Mouse (Mus musculus): ENCODE results near the gene Mad2l2. TPM values are rescaled to one million over a fixed set of nuclear protein-coding genes. Genes with fewer than 3 reads are reported as not detected.
"Not testable (repeated sequence)": the region's sequence is repeated elsewhere in the genome, so short reads cannot be mapped to it uniquely, and the experiment has no call there.

Gene Mad2l2
- total RNA-seq, 1 experiment = 34.0 TPM

DNA sequence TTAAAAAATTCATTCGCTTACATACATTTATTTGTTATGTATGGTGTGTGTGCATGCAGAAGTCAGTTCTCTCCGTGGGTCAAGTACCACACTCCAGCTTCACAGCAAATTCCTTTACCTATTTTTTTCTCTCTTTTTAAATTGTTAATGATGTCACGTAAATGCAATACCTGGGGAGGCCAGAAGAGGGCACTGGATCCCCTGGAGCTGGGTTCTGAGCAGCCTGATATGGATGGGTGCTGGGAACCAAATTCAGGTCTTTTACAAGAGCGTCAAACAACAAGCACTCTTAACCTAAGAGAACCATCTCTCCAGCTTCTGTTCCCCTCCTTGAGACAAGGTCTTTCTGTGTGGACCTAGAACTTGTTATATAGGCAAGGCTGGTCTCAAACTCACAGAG lies 13.5 kb upstream of the Mad2l2 start:
- no peak for DNase-seq (ENCODE audit: low read depth, low spot score)
- H3K9ac ChIP-seq (ENCODE audit: insufficient read depth, low read depth, low read length, poor library complexity, severe bottlenecking) = no peak overlapping the region
- H3K4me3 ChIP-seq (ENCODE audit: insufficient read depth in 1 of 2, low read depth in 1 of 2, low read length in 2 of 2, poor library complexity in 1 of 2, severe bottlenecking in 1 of 2) = no peak overlapping the region
- no peaks in the 10 kb centered on the region for H3K36me3 ChIP-seq (ENCODE audit: control insufficient read depth, insufficient read depth, low read length, poor library complexity, severe bottlenecking)
- peaks cover 0 to 14% of the 10 kb centered on the region in 2 experiments; a peak in 2 of 4 replicates for H3K4me1 ChIP-seq (ENCODE audit: control insufficient read depth in 2 of 2, insufficient read depth in 2 of 2, low read length in 2 of 2, poor library complexity in 1 of 2)
- H3K27ac ChIP-seq (ENCODE audit: insufficient read depth, low read depth, low read length, poor library complexity, severe bottlenecking) = no peak overlapping the region
- TF ChIP-seq CHD2 (IDR thresholded peaks at IDR 0.05; ENCODE audit: low read depth, low read length) (no peak), ZNF384 (IDR thresholded peaks at IDR 0.05; ENCODE audit: low read depth, low read length) (no peak), ZC3H11A (IDR thresholded peaks at IDR 0.05; ENCODE audit: borderline replicate concordance, low read depth, low read length) (no peak), MAFK (IDR thresholded peaks at IDR 0.05; ENCODE audit: insufficient read depth, low read depth, low read length) (no peak), HCFC1 (IDR thresholded peaks at IDR 0.05; ENCODE audit: borderline replicate concordance, insufficient read depth, low read length) (no peak)
- in situ Hi-C loops (cut with MboI; ENCODE audit: low sequenced_read_pairs in 2 of 2, unreplicated experiment in 2 of 2) = no loop called here
- H3K9me3 ChIP-seq (ENCODE audit: control insufficient read depth, insufficient read depth, low read depth, low read length) = no peaks in the 10 kb centered on the region

DNA sequence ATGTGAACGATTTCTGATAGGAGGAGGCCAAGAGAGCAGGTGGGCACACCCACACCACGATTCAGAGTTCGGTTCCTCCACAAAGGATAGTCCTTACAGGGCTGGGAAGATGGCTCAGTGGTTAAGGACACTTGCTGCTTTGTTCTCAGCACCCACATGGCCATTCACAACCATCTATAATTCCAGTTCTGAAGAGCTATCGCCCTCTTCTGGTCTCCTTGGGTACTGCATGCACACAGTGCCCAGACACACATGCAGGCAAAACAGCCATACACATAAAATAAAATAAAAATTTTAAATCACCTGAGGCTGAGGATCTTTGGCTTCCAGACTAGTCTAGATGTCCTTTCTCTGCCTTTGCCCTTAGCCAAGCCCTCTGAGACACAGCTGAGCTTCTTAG lies 12.8 kb upstream of the Mad2l2 start:
- H3K9me3 ChIP-seq (ENCODE audit: control insufficient read depth, insufficient read depth, low read depth, low read length) = no peaks in the 10 kb centered on the region
- in situ Hi-C loops (cut with MboI; ENCODE audit: low sequenced_read_pairs in 2 of 2, unreplicated experiment in 2 of 2) = no loop called here
- DNase-seq (ENCODE audit: low read depth, low spot score) = no peak
- H3K4me1 ChIP-seq (ENCODE audit: control insufficient read depth in 2 of 2, insufficient read depth in 2 of 2, low read length in 2 of 2, poor library complexity in 1 of 2) = peaks cover 0 to 16% of the 10 kb centered on the region in 2 experiments; a peak in 2 of 4 replicates
- H3K36me3 ChIP-seq (ENCODE audit: control insufficient read depth, insufficient read depth, low read length, poor library complexity, severe bottlenecking) = no peaks in the 10 kb centered on the region
- no peak overlapping the region for H3K4me3 ChIP-seq (ENCODE audit: insufficient read depth in 1 of 2, low read depth in 1 of 2, low read length in 2 of 2, poor library complexity in 1 of 2, severe bottlenecking in 1 of 2)
- no peak overlapping the region for H3K27ac ChIP-seq (ENCODE audit: insufficient read depth, low read depth, low read length, poor library complexity, severe bottlenecking)
- H3K9ac ChIP-seq (ENCODE audit: insufficient read depth, low read depth, low read length, poor library complexity, severe bottlenecking) = no peak overlapping the region
- no peak for TF ChIP-seq ZC3H11A (IDR thresholded peaks at IDR 0.05; ENCODE audit: borderline replicate concordance, low read depth, low read length)
- TF ChIP-seq HCFC1 (IDR thresholded peaks at IDR 0.05; ENCODE audit: borderline replicate concordance, insufficient read depth, low read length) = no peak
- no peak for TF ChIP-seq CHD2 (IDR thresholded peaks at IDR 0.05; ENCODE audit: low read depth, low read length)
- TF ChIP-seq MAFK (IDR thresholded peaks at IDR 0.05; ENCODE audit: insufficient read depth, low read depth, low read length) = no peak
- TF ChIP-seq ZNF384 (IDR thresholded peaks at IDR 0.05; ENCODE audit: low read depth, low read length) = no peak

GRCm38 (mm10) chr4:148119578-148119977 lies 10.6 kb upstream of the Mad2l2 start:
- H3K27ac ChIP-seq (ENCODE audit: insufficient read depth, low read depth, low read length, poor library complexity, severe bottlenecking); H3K9ac ChIP-seq (ENCODE audit: insufficient read depth, low read depth, low read length, poor library complexity, severe bottlenecking); H3K36me3 ChIP-seq (ENCODE audit: control insufficient read depth, insufficient read depth, low read length, poor library complexity, severe bottlenecking); H3K9me3 ChIP-seq (ENCODE audit: control insufficient read depth, insufficient read depth, low read depth, low read length); in situ Hi-C loops (cut with MboI; ENCODE audit: low sequenced_read_pairs in 2 of 2, unreplicated experiment in 2 of 2); DNase-seq (ENCODE audit: low read depth, low spot score); H3K4me3 ChIP-seq (ENCODE audit: insufficient read depth in 1 of 2, low read depth in 1 of 2, low read length in 2 of 2, poor library complexity in 1 of 2, severe bottlenecking in 1 of 2): not testable (repeated sequence)
- H3K4me1 ChIP-seq (ENCODE audit: control insufficient read depth in 2 of 2, insufficient read depth in 2 of 2, low read length in 2 of 2, poor library complexity in 1 of 2) = peaks cover 4 to 14% of the 10 kb centered on the region in 2 experiments; a peak in 2 of 4 replicates

DNA sequence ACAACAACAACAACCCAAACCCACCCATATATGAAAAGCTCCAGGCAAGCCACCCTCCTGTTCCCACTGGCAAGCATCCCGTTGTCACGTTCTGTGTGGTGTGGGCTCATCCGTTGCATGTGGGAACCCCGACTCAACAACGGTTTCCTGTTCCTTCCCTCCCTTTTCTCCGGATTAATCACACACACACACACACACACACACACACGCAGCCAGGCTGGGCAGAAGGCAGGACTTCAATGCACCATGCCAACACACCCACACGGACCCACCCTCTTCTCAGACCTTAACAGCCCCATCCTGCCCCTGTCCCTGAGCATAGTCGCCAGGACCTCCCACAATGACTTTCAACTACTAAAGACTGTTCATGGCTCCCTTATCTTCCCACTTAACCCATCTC lies 9.6 kb upstream of the Mad2l2 start:
- Histone ChIP-seq H3K9me3 (ENCODE audit: control insufficient read depth, insufficient read depth, low read depth, low read length) (no peaks in the 10 kb centered on the region), H3K4me3 (ENCODE audit: insufficient read depth in 1 of 2, low read depth in 1 of 2, low read length in 2 of 2, poor library complexity in 1 of 2, severe bottlenecking in 1 of 2) (no peak overlapping the region), H3K9ac (ENCODE audit: insufficient read depth, low read depth, low read length, poor library complexity, severe bottlenecking) (no peak overlapping the region), H3K4me1 (ENCODE audit: control insufficient read depth in 2 of 2, insufficient read depth in 2 of 2, low read length in 2 of 2, poor library complexity in 1 of 2) (peaks cover 4 to 11% of the 10 kb centered on the region in 2 experiments; a peak in 2 of 4 replicates), H3K27ac (ENCODE audit: insufficient read depth, low read depth, low read length, poor library complexity, severe bottlenecking) (no peak overlapping the region), H3K36me3 (ENCODE audit: control insufficient read depth, insufficient read depth, low read length, poor library complexity, severe bottlenecking) (no peaks in the 10 kb centered on the region)
- DNase-seq (ENCODE audit: low read depth, low spot score) = no peak
- in situ Hi-C loops (cut with MboI; ENCODE audit: low sequenced_read_pairs in 2 of 2, unreplicated experiment in 2 of 2) = no loop called here
- no peak for TF ChIP-seq MAFK (IDR thresholded peaks at IDR 0.05; ENCODE audit: insufficient read depth, low read depth, low read length)
- no peak for TF ChIP-seq HCFC1 (IDR thresholded peaks at IDR 0.05; ENCODE audit: borderline replicate concordance, insufficient read depth, low read length)
- no peak for TF ChIP-seq CHD2 (IDR thresholded peaks at IDR 0.05; ENCODE audit: low read depth, low read length)
- no peak for TF ChIP-seq ZNF384 (IDR thresholded peaks at IDR 0.05; ENCODE audit: low read depth, low read length)
- TF ChIP-seq ZC3H11A (IDR thresholded peaks at IDR 0.05; ENCODE audit: borderline replicate concordance, low read depth, low read length) = no peak

- in situ Hi-C loops (cut with MboI; ENCODE audit: low sequenced_read_pairs in 2 of 2, unreplicated experiment in 2 of 2) = no loop called here
- H3K9me3 ChIP-seq (ENCODE audit: control insufficient read depth, insufficient read depth, low read depth, low read length) = no peaks in the 10 kb centered on the region
- no peak overlapping the region for H3K4me3 ChIP-seq (ENCODE audit: insufficient read depth in 1 of 2, low read depth in 1 of 2, low read length in 2 of 2, poor library complexity in 1 of 2, severe bottlenecking in 1 of 2)
- no peak for DNase-seq (ENCODE audit: low read depth, low spot score)
- TF ChIP-seq ZC3H11A (IDR thresholded peaks at IDR 0.05; ENCODE audit: borderline replicate concordance, low read depth, low read length) (no peak), ZNF384 (IDR thresholded peaks at IDR 0.05; ENCODE audit: low read depth, low read length) (no peak), MAFK (IDR thresholded peaks at IDR 0.05; ENCODE audit: insufficient read depth, low read depth, low read length) (no peak), CHD2 (IDR thresholded peaks at IDR 0.05; ENCODE audit: low read depth, low read length) (no peak), HCFC1 (IDR thresholded peaks at IDR 0.05; ENCODE audit: borderline replicate concordance, insufficient read depth, low read length) (no peak)
- no peaks in the 10 kb centered on the region for H3K36me3 ChIP-seq (ENCODE audit: control insufficient read depth, insufficient read depth, low read length, poor library complexity, severe bottlenecking)
- H3K9ac ChIP-seq (ENCODE audit: insufficient read depth, low read depth, low read length, poor library complexity, severe bottlenecking) = no peak overlapping the region
- H3K27ac ChIP-seq (ENCODE audit: insufficient read depth, low read depth, low read length, poor library complexity, severe bottlenecking) = no peak overlapping the region
- H3K4me1 ChIP-seq (ENCODE audit: control insufficient read depth in 2 of 2, insufficient read depth in 2 of 2, low read length in 2 of 2, poor library complexity in 1 of 2) = peaks cover 4 to 9% of the 10 kb centered on the region in 2 experiments; a peak in 2 of 4 replicates
These were observed 8.8 kb upstream of the Mad2l2 start for GRCm38 (mm10) chr4:148121362-148121761.
